Mouse (Mus musculus) CH12.LX (cell line): ENCODE measurements around the gene Prrxl1. TPM values are rescaled to one million over a fixed set of nuclear protein-coding genes. Genes with fewer than 3 reads are reported as not detected.

Experiments used
- DNase-seq: peaks from one replicate; pipeline ENCODE4 v3.0.0-alpha.2; 2013; ENCODE audit errors: extremely low read depth
- H3K27ac ChIP-seq: 2 replicates; pipeline ENCODE4 v1.5.1; 2012; ENCODE audit warnings: low read depth, mild to moderate bottlenecking, control low read depth, moderate library complexity; ENCODE audit not compliant: insufficient read depth
- H3K27me3 ChIP-seq: replicated peaks from 2 replicates; pipeline ENCODE3; 2012; ENCODE audit warnings: inconsistent platforms
- H3K36me3 ChIP-seq, 2 experiments: replicated peaks in 1 of 2; 2 replicates each; pipeline versions ENCODE3 to v1.6.1; 2012; ENCODE audit warnings: inconsistent platforms in 1 of 2, low read length in 1 of 2, mild to moderate bottlenecking in 1 of 2, mixed read lengths in 1 of 2, moderate library complexity in 1 of 2; ENCODE audit not compliant: control insufficient read depth in 1 of 2, insufficient read depth in 1 of 2
- H3K4me1 ChIP-seq, 2 experiments: 2 replicates each; pipeline ENCODE4 v1.6.1; 2012; ENCODE audit warnings: inconsistent platforms in 1 of 2, moderate library complexity in 1 of 2; ENCODE audit not compliant: insufficient read depth in 2 of 2, control insufficient read depth in 1 of 2
- H3K4me2 ChIP-seq: 2 replicates; pipeline ENCODE4 v1.6.1; 2012; ENCODE audit warnings: low read depth, mild to moderate bottlenecking, control low read depth; ENCODE audit not compliant: poor library complexity, insufficient read depth, severe bottlenecking
- H3K4me3 ChIP-seq, 3 experiments: fragments of 150-350 bp in 1 of 3; sonication (generic) in 1 of 3; replicated peaks in 1 of 3; 2 replicates each; pipeline versions ENCODE3 to v1.5.1; 2011 to 2012; ENCODE audit warnings: low read depth in 2 of 3, low read length in 2 of 3, mild to moderate bottlenecking in 2 of 3, moderate library complexity in 2 of 3, control low read depth in 1 of 3, improper control_type of control experiment in 1 of 3, inconsistent platforms in 1 of 3, mixed read lengths in 1 of 3; ENCODE audit not compliant: poor library complexity in 1 of 3
- H3K79me2 ChIP-seq: replicated peaks from 2 replicates; pipeline ENCODE4 v1.6.1; 2012; ENCODE audit warnings: mild to moderate bottlenecking, moderate library complexity; ENCODE audit not compliant: control insufficient read depth, poor library complexity, insufficient read depth, severe bottlenecking; ENCODE audit errors: extremely low read depth
- H3K9ac ChIP-seq: 2 replicates; pipeline ENCODE4 v1.6.1; 2012; ENCODE audit warnings: low read depth, mild to moderate bottlenecking, control low read depth, moderate library complexity; ENCODE audit not compliant: insufficient read depth
- H3K9me3 ChIP-seq: replicated peaks from 2 replicates; pipeline ENCODE3; 2012; ENCODE audit warnings: low read length, inconsistent platforms, mixed read lengths
- CHD1 ChIP-seq: IDR thresholded peaks from 2 replicates; pipeline ENCODE4 v1.6.1; 2012; ENCODE audit warnings: low read depth, low read length, improper control_type of control experiment, inconsistent platforms
- CHD2 ChIP-seq: IDR thresholded peaks from 2 replicates; pipeline ENCODE4 v1.6.1; 2011; ENCODE audit warnings: low read length, improper control_type of control experiment
- CTCF ChIP-seq, 2 experiments: IDR thresholded peaks in 1 of 2; conservative IDR thresholded peaks in 1 of 2; 2 replicates each; pipeline ENCODE4 v1.5.1; 2011 to 2012; ENCODE audit warnings: low read depth in 2 of 2, low read length in 2 of 2, improper control_type of control experiment in 1 of 2, inconsistent platforms in 1 of 2, mild to moderate bottlenecking in 1 of 2, moderate library complexity in 1 of 2
- ELF1 ChIP-seq: IDR thresholded peaks from 2 replicates; pipeline ENCODE4 v1.6.1; 2014; ENCODE audit warnings: low read depth, mild to moderate bottlenecking, inconsistent platforms, low read length, improper control_type of control experiment
- ETS1 ChIP-seq: conservative IDR thresholded peaks from 2 replicates; pipeline ENCODE4 v1.6.1; 2012; ENCODE audit warnings: low read depth, mild to moderate bottlenecking, inconsistent platforms, low read length, improper control_type of control experiment, moderate library complexity
- GABPA ChIP-seq: IDR thresholded peaks from 2 replicates; pipeline ENCODE4 v1.6.1; 2012; ENCODE audit warnings: low read depth, low read length, improper control_type of control experiment, inconsistent platforms; ENCODE audit not compliant: insufficient replicate concordance
- JUN ChIP-seq: IDR thresholded peaks from 2 replicates; pipeline ENCODE4 v1.6.1; 2011; ENCODE audit warnings: low read depth, mild to moderate bottlenecking, low read length, improper control_type of control experiment, moderate library complexity; ENCODE audit not compliant: insufficient read depth
- MAFK ChIP-seq: IDR thresholded peaks from 2 replicates; pipeline ENCODE4 v1.6.1; 2011; ENCODE audit warnings: low read length, improper control_type of control experiment; ENCODE audit not compliant: insufficient replicate concordance
- MAZ ChIP-seq: IDR thresholded peaks from 2 replicates; pipeline ENCODE4 v1.6.1; 2012; ENCODE audit warnings: low read depth, mild to moderate bottlenecking, inconsistent platforms, low read length, improper control_type of control experiment, moderate library complexity
- MEF2A ChIP-seq: IDR thresholded peaks from 2 replicates; pipeline ENCODE4 v1.6.1; 2014; ENCODE audit warnings: low read depth, mild to moderate bottlenecking, inconsistent platforms, low read length, improper control_type of control experiment, borderline replicate concordance
- MYC ChIP-seq: IDR thresholded peaks from 2 replicates; pipeline ENCODE4 v1.6.1; 2011; ENCODE audit warnings: low read depth, mild to moderate bottlenecking, improper control_type of control experiment, low read length
- NELFE ChIP-seq: IDR thresholded peaks from 2 replicates; pipeline ENCODE4 v1.6.1; 2011; ENCODE audit warnings: low read depth, low read length, improper control_type of control experiment
- NRF1 ChIP-seq: IDR thresholded peaks from 2 replicates; pipeline ENCODE4 v1.6.1; 2014; ENCODE audit warnings: low read depth, mild to moderate bottlenecking, inconsistent platforms, low read length, improper control_type of control experiment, moderate library complexity
- POLR2AphosphoS2 ChIP-seq: IDR thresholded peaks from 2 replicates; pipeline ENCODE4 v1.6.1; 2011; ENCODE audit warnings: low read depth, low read length, improper control_type of control experiment
- RAD21 ChIP-seq: IDR thresholded peaks from 2 replicates; pipeline ENCODE4 v1.6.1; 2011; ENCODE audit warnings: low read depth, mild to moderate bottlenecking, low read length, improper control_type of control experiment, moderate library complexity
- SMC3 ChIP-seq: IDR thresholded peaks from 2 replicates; pipeline ENCODE4 v1.6.1; 2011; ENCODE audit warnings: low read depth, low read length, improper control_type of control experiment
- TBP ChIP-seq: conservative IDR thresholded peaks from 2 replicates; pipeline ENCODE4 v1.6.1; 2011; ENCODE audit warnings: low read depth, low read length, improper control_type of control experiment
- TCF12 ChIP-seq: IDR thresholded peaks from 2 replicates; pipeline ENCODE4 v1.6.1; 2014; ENCODE audit warnings: low read depth, mild to moderate bottlenecking, inconsistent platforms, low read length, improper control_type of control experiment
- UBTF ChIP-seq: IDR thresholded peaks from 2 replicates; pipeline ENCODE4 v1.6.1; 2012; ENCODE audit warnings: low read depth, mild to moderate bottlenecking, inconsistent platforms, low read length, improper control_type of control experiment, moderate library complexity
- USF1 ChIP-seq: IDR thresholded peaks from 2 replicates; pipeline ENCODE4 v1.6.1; 2014; ENCODE audit warnings: low read depth, mild to moderate bottlenecking, inconsistent platforms, low read length, improper control_type of control experiment
- ZC3H11A ChIP-seq: IDR thresholded peaks from 2 replicates; pipeline ENCODE4 v1.6.1; 2012; ENCODE audit warnings: low read depth, mild to moderate bottlenecking, inconsistent platforms, low read length, improper control_type of control experiment
- ZKSCAN1 ChIP-seq: IDR thresholded peaks from 2 replicates; pipeline ENCODE4 v1.6.1; 2012; ENCODE audit warnings: low read depth, inconsistent platforms, low read length, improper control_type of control experiment, borderline replicate concordance
- ZNF384 ChIP-seq: IDR thresholded peaks from 2 replicates; pipeline ENCODE4 v1.6.1; 2012; ENCODE audit warnings: low read depth, low read length, improper control_type of control experiment, inconsistent platforms
- dilution Hi-C: fragments of 300-500 bp; cut with MboI; formaldehyde crosslinking; loops from 2 replicates; pipeline ENCODE4 v1.14.3; 2020; ENCODE audit warnings: low sequenced_read_pairs; ENCODE audit not compliant: extremely low pct_unique_long_range_greater_than_20kb, extremely low pct_ligation_motif_present
- in situ Hi-C: fragments of 300-500 bp; cut with MboI; formaldehyde crosslinking; loops from 3 replicates; pipeline ENCODE4 v1.14.3; 2019; ENCODE audit warnings: low sequenced_read_pairs, low pct_ligation_motif_present, low pct_unique_long_range_greater_than_20kb, mixed read lengths
- polyA plus RNA-seq: library from polyadenylated mRNA; unstranded; fragments of >175 nt; gene quantifications from 2 replicates; pipeline ENCODE4 v1.2.1, GENCODE M21; 2012; ENCODE audit warnings: low read depth; ENCODE audit not compliant: insufficient read length
- total RNA-seq, 2 experiments: library from RNA; depleted of rRNA; stranded (reverse); fragments of 300-350 nt in 1 of 2; fragments of >200 nt in 1 of 2; gene quantifications; 2 replicates each; pipeline ENCODE4 v1.2.3; 2012 to 2014

Gene Prrxl1
- total and polyA plus RNA-seq, 3 experiments, result not detected

DNA sequence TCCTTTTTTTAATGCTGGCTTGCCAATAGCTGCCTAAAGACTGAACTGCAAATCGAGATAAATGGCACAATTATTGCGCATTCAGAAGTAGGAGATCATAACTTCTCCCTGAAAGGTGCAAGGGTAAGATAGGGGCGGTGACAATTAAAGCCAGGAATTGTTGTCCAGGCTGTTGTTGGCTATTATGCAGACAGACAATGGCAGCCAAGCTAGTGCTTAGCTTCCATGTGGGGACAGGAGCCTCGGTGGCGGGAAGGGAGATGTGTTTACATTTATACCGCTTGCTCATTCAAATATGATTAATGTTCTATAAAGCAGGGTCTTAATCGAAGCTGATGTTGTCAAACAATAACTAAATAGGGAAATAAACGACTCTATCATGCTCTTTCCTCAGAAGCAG lies 7.1 kb downstream of the Prrxl1 start:
- TF ChIP-seq ZNF384 (no peak), ZKSCAN1 (no peak), GABPA (no peak), NELFE (no peak), MAZ (no peak), ELF1 (no peak), USF1 (no peak), RAD21 (no peak), MYC (no peak), POLR2AphosphoS2 (no peak), TCF12 (no peak), CHD2 (no peak), UBTF (no peak), TBP (no peak), ETS1 (no peak), JUN (no peak)
- Histone ChIP-seq H3K27ac (no peak overlapping the region), H3K9me3 (no peaks in the 10 kb centered on the region), H3K9ac (no peak overlapping the region), H3K4me2 (no peak overlapping the region), H3K27me3 (peaks cover 10% of the 10 kb centered on the region), H3K36me3 (no peaks in the 10 kb centered on the region), H3K79me2 (no peaks in the 10 kb centered on the region), H3K4me1 (peaks cover 0 to 16% of the 10 kb centered on the region in 2 experiments; a peak in 2 of 4 replicates), H3K4me3 (no peak overlapping the region)
- no peak for DNase-seq
- dilution Hi-C loops, result no loop called here
- in situ Hi-C loops, result loop anchor here (25.0 kb wide), 2 partner anchors 206 to 331 kb away; no protein-coding TSS in a partner anchor

DNA sequence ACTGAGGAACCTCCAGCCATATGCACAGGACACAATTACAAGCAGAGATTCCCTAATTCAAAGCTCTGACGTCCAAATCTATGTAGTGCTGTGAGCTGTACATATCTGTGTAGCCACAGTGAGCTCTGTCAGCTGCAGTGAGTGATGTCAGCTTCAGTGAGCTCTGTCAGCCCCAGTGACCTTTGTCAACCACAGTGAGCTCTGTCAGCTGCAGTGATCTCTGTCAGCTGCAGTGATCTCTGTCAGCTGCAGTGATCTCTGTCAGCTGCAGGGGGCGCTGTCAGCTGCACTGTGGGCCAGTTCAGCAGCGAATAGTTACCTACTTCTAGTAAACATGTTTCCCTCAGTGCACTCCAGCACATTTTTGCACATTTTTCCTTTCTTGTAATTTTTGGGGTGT lies 10.2 kb downstream of the Prrxl1 start:
- dilution Hi-C loops, result no loop called here
- peak; percentile 50 for DNase-seq
- no peaks in the 10 kb centered on the region for H3K27me3 ChIP-seq

More for the DNA sequence above, 10.2 kb downstream of the Prrxl1 start:
- TF ChIP-seq ZC3H11A (no peak), CTCF (conservative IDR thresholded peaks at IDR 0.05 in 1 of 2, IDR thresholded peaks at IDR 0.05 in 1 of 2; ENCODE audit: low read depth in 2 of 2, low read length in 2 of 2) (peak; percentile 68 to 74), RAD21 (peak; percentile 70), MEF2A (no peak), TCF12 (peak; percentile 19; the same call in 1 of the 2 replicates), SMC3 (peak; percentile 66), MAFK (no peak), NRF1 (no peak), CHD1 (no peak)
- no peak overlapping the region for H3K4me3 ChIP-seq
- H3K79me2 ChIP-seq, result no peaks in the 10 kb centered on the region
- in situ Hi-C loops, result loop anchor here (25.0 kb wide), 2 partner anchors 203 to 328 kb away; no protein-coding TSS in a partner anchor
- no peaks in the 10 kb centered on the region for H3K9me3 ChIP-seq
- no peaks in the 10 kb centered on the region for H3K36me3 ChIP-seq
- no peak overlapping the region for H3K27ac ChIP-seq
- H3K4me2 ChIP-seq, result no peak overlapping the region
- H3K4me1 ChIP-seq, result peaks cover 0 to 16% of the 10 kb centered on the region in 2 experiments; a peak in 2 of 4 replicates
- H3K9ac ChIP-seq, result no peak overlapping the region
